Mouse (Mus musculus): ENCODE data around the gene Cyfip2. TPM values are rescaled to one million over a fixed set of nuclear protein-coding genes. Genes with fewer than 3 reads are reported as not detected.

Cyfip2 gene
- polyA plus RNA-seq, 1 experiment from 2014 or later, result 7.8 TPM

- H3K4me3 ChIP-seq, result peak within 1 kb of the TSS; percentile 53
- no peaks in the 10 kb centered on the region for H3K36me3 ChIP-seq
- ATAC-seq (ENCODE audit: borderline replicate concordance, extremely low read depth, low FRiP score, low TSS enrichment), result peak; percentile 42; the same call in 1 of the 2 replicates
- WGBS, result 1% methylated on average over 40 of the region's 40 CpGs
- H3K9me3 ChIP-seq, result no peaks in the 10 kb centered on the region
- H3K9ac ChIP-seq, result peak within 1 kb of the TSS; percentile 43
- H3K27me3 ChIP-seq, result peaks cover 10% of the 10 kb centered on the region
- no peak within 1 kb of the TSS for H3K27ac ChIP-seq
- H3K4me1 ChIP-seq, result 0 out of 2 replicates have a peak, but pooled peaks cover 6% of the 10 kb centered on the region
- H3K4me2 ChIP-seq, result peak within 1 kb of the TSS; percentile 94
Measured at GRCm38 (mm10) chr11:46165866-46166585, 146.6 kb downstream of the Cyfip2 start, which contains the start of gene Nipal4. TSS of gene Nipal4 (minus strand) at chr11:46166508.

- no peaks in the 10 kb centered on the region for H3K36me3 ChIP-seq
- no peaks in the 10 kb centered on the region for H3K9me3 ChIP-seq
- no peak overlapping the region for H3K27ac ChIP-seq
- no peaks in the 10 kb centered on the region for H3K4me1 ChIP-seq
- no peak overlapping the region for H3K4me3 ChIP-seq
- no peak for ATAC-seq (ENCODE audit: borderline replicate concordance, extremely low read depth, low FRiP score, low TSS enrichment)
- no peaks in the 10 kb centered on the region for H3K27me3 ChIP-seq
- no peak overlapping the region for H3K4me2 ChIP-seq
- H3K9ac ChIP-seq, result no peak overlapping the region
Measured at GRCm38 (mm10) chr11:46157462-46157861, 155.2 kb downstream of the Cyfip2 start.

- Histone ChIP-seq H3K9ac (no peak overlapping the region), H3K27me3 (no peaks in the 10 kb centered on the region), H3K4me1 (no peaks in the 10 kb centered on the region), H3K4me2 (no peak overlapping the region), H3K4me3 (no peak overlapping the region), H3K36me3 (no peaks in the 10 kb centered on the region), H3K9me3 (no peaks in the 10 kb centered on the region), H3K27ac (no peak overlapping the region)
- 83% methylated on average over 8 of the region's 8 CpGs for WGBS
- no peak for ATAC-seq (ENCODE audit: borderline replicate concordance, extremely low read depth, low FRiP score, low TSS enrichment)
Measured at GRCm38 (mm10) chr11:46156945-46157344, 155.7 kb downstream of the Cyfip2 start.

GRCm38 (mm10) chr11:46146619-46147018, 166.0 kb downstream of the Cyfip2 start:
- ATAC-seq (ENCODE audit: borderline replicate concordance, extremely low read depth, low FRiP score, low TSS enrichment), result no peak
- Histone ChIP-seq H3K4me3 (no peak overlapping the region), H3K27me3 (no peaks in the 10 kb centered on the region), H3K4me2 (no peak overlapping the region), H3K9me3 (no peaks in the 10 kb centered on the region), H3K4me1 (no peaks in the 10 kb centered on the region), H3K36me3 (peaks cover 32% of the 10 kb centered on the region), H3K9ac (no peak overlapping the region), H3K27ac (no peak overlapping the region)
- WGBS, result 87% methylated on average over 5 of the region's 5 CpGs

- WGBS, result 84% methylated on average over 11 of the region's 11 CpGs
- no peak for ATAC-seq (ENCODE audit: borderline replicate concordance, extremely low read depth, low FRiP score, low TSS enrichment)
- no peak overlapping the region for H3K27ac ChIP-seq
- H3K9me3 ChIP-seq, result no peaks in the 10 kb centered on the region
- no peak overlapping the region for H3K4me3 ChIP-seq
- no peaks in the 10 kb centered on the region for H3K4me1 ChIP-seq
- peaks cover 44% of the 10 kb centered on the region for H3K36me3 ChIP-seq
- no peak overlapping the region for H3K9ac ChIP-seq
- H3K4me2 ChIP-seq, result no peak overlapping the region
- no peaks in the 10 kb centered on the region for H3K27me3 ChIP-seq
Measured at GRCm38 (mm10) chr11:46145163-46145875, 167.3 kb downstream of the Cyfip2 start.

Small RNAs within 50 kb of the gene (microRNA-seq; reads per million reads assigned to microRNA genes)
- not detected for gene Mir7239

Other genes starting within 250 kb of the Cyfip2 start
- 1.6 and 1.7 TPM in 2 replicates for gene Nipal4, start 146.4 kb downstream of the Cyfip2 start, polyA plus RNA-seq (2015; fragmentation: Nextera tagmentation; extraction: Ambion mirVana)
- 0.09 TPM in 2 replicates for gene Fndc9, start 77.3 kb downstream of the Cyfip2 start, polyA plus RNA-seq (2015; fragmentation: Nextera tagmentation; extraction: Ambion mirVana)
- gene Itk, start 76.7 kb upstream of the Cyfip2 start, polyA plus RNA-seq (2015; fragmentation: Nextera tagmentation; extraction: Ambion mirVana), result 0.13 and 0.80 TPM in 2 replicates
- 0.06 TPM in 1 of 2 replicates, not detected in the other for gene Fam71b, start 83.7 kb upstream of the Cyfip2 start, polyA plus RNA-seq (2015; fragmentation: Nextera tagmentation; extraction: Ambion mirVana)
- 68.5 and 69.5 TPM in 2 replicates for gene Med7, start 124.1 kb upstream of the Cyfip2 start, polyA plus RNA-seq (2015; fragmentation: Nextera tagmentation; extraction: Ambion mirVana)
- gene Havcr2, start 142.1 kb upstream of the Cyfip2 start, polyA plus RNA-seq (2015; fragmentation: Nextera tagmentation; extraction: Ambion mirVana), result 0.13 and 0.15 TPM in 2 replicates
- gene Gm12169, start 211.4 kb upstream of the Cyfip2 start, polyA plus RNA-seq (2015; fragmentation: Nextera tagmentation; extraction: Ambion mirVana), result not detected in 2 replicates